In genomic region chr2:58505306-58506090, GRCm38 (mm10) we compare ENCODE assay signal across 20 mouse cellular contexts. TPM values are rescaled to one million over a fixed set of nuclear protein-coding genes. Genes with fewer than 3 reads are reported as not detected.
DNase-seq lines count a peak whose midpoint lies in the region; ATAC-seq lines count a peak whose summit lies in the region.
"Had no signal": no experiment of that assay in that cellular context is flagged by ENCODE, and none has a peak within 500 bp of the region (broad histone marks: within the 10 kb centered on the region; RNA-seq: fewer than 3 reads in every experiment).

No protein-coding gene starts in this region.

- no peaks in the 10 kb centered on the region for H3K4me1 ChIP-seq in hindbrain, embryonic 10.5 days (replicated peaks)
- no peaks in the 10 kb centered on the region for H3K4me1 ChIP-seq in hindbrain, embryonic 12.5 days
- no peaks in the 10 kb centered on the region; the same call in 1 of the 2 replicates for H3K4me1 ChIP-seq in neural tube, embryonic 15.5 days

- H3K27ac ChIP-seq in hindbrain, embryonic 10.5 days = peak overlapping the region; percentile 23; the same call in 1 of the 2 replicates
- H3K27ac ChIP-seq in hindbrain, embryonic 12.5 days = no peak overlapping the region
- no peak overlapping the region for H3K27ac ChIP-seq in neural tube, embryonic 15.5 days (replicated peaks)
- H3K27ac ChIP-seq: forebrain, embryonic 13.5 days; limb, embryonic 15.5 days had no signal

- no peak for DNase-seq in hindbrain, embryonic 10.5 days (ENCODE audit: low spot score)
- no peak for DNase-seq in neural tube, embryonic 10.5 days (ENCODE audit: extremely low spot score, low spot score)
- DNase-seq in fibroblast of lung, adult 2 months (ENCODE audit: low read depth) = peak; percentile 79
- DNase-seq in thymus, postnatal 36 days = no peak
- DNase-seq in spleen, adult 18-20 months = no peak
- DNase-seq: cerebellum, adult 18-20 months; cerebellum, postnatal 36 days; heart, postnatal 14 days; kidney, adult 9 months; kidney, postnatal 4 days; midbrain, embryonic 14.5 days; right cerebral cortex, adult 18-20 months had no signal

- no peak for ATAC-seq in hindbrain, embryonic 12.5 days (ENCODE audit: low FRiP score)
- ATAC-seq in neural tube, embryonic 15.5 days (ENCODE audit: low FRiP score) = peak; percentile 37; the same call in 1 of the 2 replicates
- ATAC-seq: CD4-positive, CD25-positive, alpha-beta regulatory T cell, adult 4 months; forebrain, embryonic 13.5 days; lung, postnatal 0 days had no signal

- no peaks in the 10 kb centered on the region for H3K9me3 ChIP-seq in hindbrain, embryonic 10.5 days
- no peaks in the 10 kb centered on the region for H3K9me3 ChIP-seq in hindbrain, embryonic 12.5 days (replicated peaks)
- H3K9me3 ChIP-seq in neural tube, embryonic 15.5 days (replicated peaks) = no peaks in the 10 kb centered on the region
- H3K9me3 ChIP-seq: forebrain, embryonic 13.5 days; limb, embryonic 15.5 days had no signal

- H3K9ac ChIP-seq in hindbrain, embryonic 12.5 days = no peak overlapping the region
- no peak overlapping the region for H3K9ac ChIP-seq in neural tube, embryonic 15.5 days (replicated peaks)
- H3K9ac ChIP-seq: forebrain, embryonic 13.5 days; limb, embryonic 15.5 days had no signal

- no peaks in the 10 kb centered on the region for H3K27me3 ChIP-seq in hindbrain, embryonic 10.5 days (ENCODE audit: insufficient read depth, poor library complexity, severe bottlenecking)
- no peaks in the 10 kb centered on the region for H3K27me3 ChIP-seq in hindbrain, embryonic 12.5 days
- H3K27me3 ChIP-seq in neural tube, embryonic 15.5 days (replicated peaks) = no peaks in the 10 kb centered on the region
- H3K27me3 ChIP-seq: forebrain, embryonic 13.5 days; limb, embryonic 15.5 days had no signal

- no peak overlapping the region for H3K4me3 ChIP-seq in hindbrain, embryonic 10.5 days
- H3K4me3 ChIP-seq in hindbrain, embryonic 12.5 days = no peak overlapping the region
- no peak overlapping the region for H3K4me3 ChIP-seq in neural tube, embryonic 15.5 days (replicated peaks)
- H3K4me3 ChIP-seq: forebrain, embryonic 13.5 days; limb, embryonic 15.5 days had no signal

- H3K4me2 ChIP-seq in hindbrain, embryonic 12.5 days (replicated peaks) = no peak overlapping the region
- no peak overlapping the region for H3K4me2 ChIP-seq in neural tube, embryonic 15.5 days
- H3K4me2 ChIP-seq: forebrain, embryonic 13.5 days; limb, embryonic 15.5 days had no signal

- H3K36me3 ChIP-seq in hindbrain, embryonic 10.5 days = no peaks in the 10 kb centered on the region
- H3K36me3 ChIP-seq in hindbrain, embryonic 12.5 days = no peaks in the 10 kb centered on the region
- H3K36me3 ChIP-seq in neural tube, embryonic 15.5 days = no peaks in the 10 kb centered on the region
- H3K36me3 ChIP-seq: limb, embryonic 15.5 days had no signal

- WGBS in hindbrain, embryonic 10.5 days = 87% methylated on average over 9 of the region's 9 CpGs
- 80% methylated on average over 9 of the region's 9 CpGs for WGBS in hindbrain, embryonic 12.5 days
- 84% methylated on average over 9 of the region's 9 CpGs for WGBS in neural tube, embryonic 15.5 days

RNA-seq across cellular contexts. Expression of gene Gm17409, which starts 35.6 kb away (rescaled TPM):
- 0.17 TPM in 1 of 2 replicates, not detected in the other for polyA plus RNA-seq in hindbrain, embryonic 10.5 days (2016; fragmentation: Nextera tagmentation; extraction: Ambion mirVana)
- not detected in 2 replicates for polyA plus RNA-seq in hindbrain, embryonic 12.5 days (2016; fragmentation: Nextera tagmentation; extraction: Ambion mirVana)
- not detected in 2 replicates for polyA plus RNA-seq in neural tube, embryonic 15.5 days (2015; fragmentation: Nextera tagmentation; extraction: Ambion mirVana)
- polyA plus RNA-seq: CD4-positive, CD25-positive, alpha-beta regulatory T cell, adult 4 months; forebrain, embryonic 13.5 days; frontal cortex, adult 2 months; limb, embryonic 15.5 days; liver, embryonic 16.5 days; lung, postnatal 0 days; midbrain, embryonic 14.5 days had no signal
